Mouse (Mus musculus): ENCODE results near the gene Gm20696. TPM values are rescaled to one million over a fixed set of nuclear protein-coding genes. Genes with fewer than 3 reads are reported as not detected.

Gene Gm20696
- polyA plus RNA-seq, 1 experiment, result 3.0 TPM

- peaks cover 7% of the 10 kb centered on the region for H3K4me1 ChIP-seq (ENCODE audit: control insufficient read depth, insufficient read depth, low read length)
- TF ChIP-seq CTCF (IDR thresholded peaks at IDR 0.05; ENCODE audit: extremely low read depth, insufficient read depth, low read length), result no peak
- no peak overlapping the region for H3K27ac ChIP-seq (ENCODE audit: insufficient read depth, low read length)
- no peak overlapping the region for H3K4me3 ChIP-seq (ENCODE audit: insufficient read depth, low read length)
Measured at GRCm38 (mm10) chr6:99377131-99377530, 289.5 kb downstream of the Gm20696 start.

- Histone ChIP-seq H3K4me1 (ENCODE audit: control insufficient read depth, insufficient read depth, low read length) (peaks cover 7% of the 10 kb centered on the region), H3K4me3 (ENCODE audit: insufficient read depth, low read length) (no peak overlapping the region), H3K27ac (ENCODE audit: insufficient read depth, low read length) (0 out of 2 replicates have a peak overlapping the region, but pooled peaks have one; percentile 26)
- TF ChIP-seq CTCF (IDR thresholded peaks at IDR 0.05; ENCODE audit: extremely low read depth, insufficient read depth, low read length), result no peak
- no peak for TF ChIP-seq POLR2A (IDR thresholded peaks at IDR 0.05; ENCODE audit: extremely low read depth, insufficient read depth, low read length)
Measured at GRCm38 (mm10) chr6:99376721-99377120, 289.9 kb downstream of the Gm20696 start.

- no peak for TF ChIP-seq POLR2A (IDR thresholded peaks at IDR 0.05; ENCODE audit: extremely low read depth, insufficient read depth, low read length)
- TF ChIP-seq CTCF (IDR thresholded peaks at IDR 0.05; ENCODE audit: extremely low read depth, insufficient read depth, low read length), result no peak
- peaks cover 7% of the 10 kb centered on the region for H3K4me1 ChIP-seq (ENCODE audit: control insufficient read depth, insufficient read depth, low read length)
- no peak overlapping the region for H3K4me3 ChIP-seq (ENCODE audit: insufficient read depth, low read length)
- no peak overlapping the region for H3K27ac ChIP-seq (ENCODE audit: insufficient read depth, low read length)
Measured at GRCm38 (mm10) chr6:99375865-99376264, 290.7 kb downstream of the Gm20696 start.

GRCm38 (mm10) chr6:99375376-99375775 lies 291.2 kb downstream of the Gm20696 start:
- no peak for TF ChIP-seq CTCF (IDR thresholded peaks at IDR 0.05; ENCODE audit: extremely low read depth, insufficient read depth, low read length)
- TF ChIP-seq POLR2A (IDR thresholded peaks at IDR 0.05; ENCODE audit: extremely low read depth, insufficient read depth, low read length), result no peak

GRCm38 (mm10) chr6:99374448-99375271 lies 291.9 kb downstream of the Gm20696 start:
- H3K4me1 ChIP-seq (ENCODE audit: control insufficient read depth, insufficient read depth, low read length), result peaks cover 7% of the 10 kb centered on the region
- H3K4me3 ChIP-seq (ENCODE audit: insufficient read depth, low read length), result no peak overlapping the region
- TF ChIP-seq POLR2A (IDR thresholded peaks at IDR 0.05; ENCODE audit: extremely low read depth, insufficient read depth, low read length) (no peak), CTCF (IDR thresholded peaks at IDR 0.05; ENCODE audit: extremely low read depth, insufficient read depth, low read length) (no peak)
- H3K27ac ChIP-seq (ENCODE audit: insufficient read depth, low read length), result no peak overlapping the region

More at GRCm38 (mm10) chr6:99375376-99375775, 291.2 kb downstream of the Gm20696 start:
- no peak overlapping the region for H3K4me3 ChIP-seq (ENCODE audit: insufficient read depth, low read length)
- H3K27ac ChIP-seq (ENCODE audit: insufficient read depth, low read length), result no peak overlapping the region
- peaks cover 7% of the 10 kb centered on the region for H3K4me1 ChIP-seq (ENCODE audit: control insufficient read depth, insufficient read depth, low read length)

GRCm38 (mm10) chr6:99372427-99372826 lies 294.2 kb downstream of the Gm20696 start:
- TF ChIP-seq POLR2A (IDR thresholded peaks at IDR 0.05; ENCODE audit: extremely low read depth, insufficient read depth, low read length) (no peak), CTCF (IDR thresholded peaks at IDR 0.05; ENCODE audit: extremely low read depth, insufficient read depth, low read length) (no peak)
- H3K4me1 ChIP-seq (ENCODE audit: control insufficient read depth, insufficient read depth, low read length), result peaks cover 7% of the 10 kb centered on the region
- no peak overlapping the region for H3K4me3 ChIP-seq (ENCODE audit: insufficient read depth, low read length)
- no peak overlapping the region for H3K27ac ChIP-seq (ENCODE audit: insufficient read depth, low read length)

- Histone ChIP-seq H3K27ac (ENCODE audit: insufficient read depth, low read length) (no peak overlapping the region), H3K4me3 (ENCODE audit: insufficient read depth, low read length) (no peak overlapping the region), H3K4me1 (ENCODE audit: control insufficient read depth, insufficient read depth, low read length) (peaks cover 7% of the 10 kb centered on the region)
- TF ChIP-seq CTCF (IDR thresholded peaks at IDR 0.05; ENCODE audit: extremely low read depth, insufficient read depth, low read length) (no peak), POLR2A (IDR thresholded peaks at IDR 0.05; ENCODE audit: extremely low read depth, insufficient read depth, low read length) (no peak)
Measured at GRCm38 (mm10) chr6:99372016-99372415, 294.6 kb downstream of the Gm20696 start.

- TF ChIP-seq CTCF (IDR thresholded peaks at IDR 0.05; ENCODE audit: extremely low read depth, insufficient read depth, low read length) (no peak), POLR2A (IDR thresholded peaks at IDR 0.05; ENCODE audit: extremely low read depth, insufficient read depth, low read length) (no peak)
- Histone ChIP-seq H3K4me1 (ENCODE audit: control insufficient read depth, insufficient read depth, low read length) (0 out of 2 replicates have a peak, but pooled peaks cover under 1% of the 10 kb centered on the region), H3K27ac (ENCODE audit: insufficient read depth, low read length) (no peak overlapping the region), H3K4me3 (ENCODE audit: insufficient read depth, low read length) (no peak overlapping the region)
Measured at GRCm38 (mm10) chr6:99369931-99370330, 296.7 kb downstream of the Gm20696 start.

GRCm38 (mm10) chr6:99369156-99369555 lies 297.4 kb downstream of the Gm20696 start:
- Histone ChIP-seq H3K4me1 (ENCODE audit: control insufficient read depth, insufficient read depth, low read length) (no peaks in the 10 kb centered on the region), H3K27ac (ENCODE audit: insufficient read depth, low read length) (no peak overlapping the region), H3K4me3 (ENCODE audit: insufficient read depth, low read length) (no peak overlapping the region)
- TF ChIP-seq CTCF (IDR thresholded peaks at IDR 0.05; ENCODE audit: extremely low read depth, insufficient read depth, low read length), result no peak
- no peak for TF ChIP-seq POLR2A (IDR thresholded peaks at IDR 0.05; ENCODE audit: extremely low read depth, insufficient read depth, low read length)

- Histone ChIP-seq H3K4me1 (ENCODE audit: control insufficient read depth, insufficient read depth, low read length) (no peaks in the 10 kb centered on the region), H3K27ac (ENCODE audit: insufficient read depth, low read length) (no peak overlapping the region), H3K4me3 (ENCODE audit: insufficient read depth, low read length) (no peak overlapping the region)
- TF ChIP-seq POLR2A (IDR thresholded peaks at IDR 0.05; ENCODE audit: extremely low read depth, insufficient read depth, low read length), result no peak
- TF ChIP-seq CTCF (IDR thresholded peaks at IDR 0.05; ENCODE audit: extremely low read depth, insufficient read depth, low read length), result no peak
Measured at GRCm38 (mm10) chr6:99368118-99368753, 298.4 kb downstream of the Gm20696 start.
